Mouse (Mus musculus) left cerebral cortex, postnatal 10 days (tissue): ENCODE measurements at regions not wholly inside any gene's neighbourhood (a gene's known extent, or its start where the extent isn't known, plus 50 kb on each side); places are given as distances from the start of the nearest gene placed in this dataset.

Experiments used
- DNase-seq, 2 experiments: peaks; one replicate each; pipeline ENCODE4 v3.0.0; 2021 to 2022; ENCODE audit warnings: low spot score in 2 of 2, mixed read lengths in 1 of 2; ENCODE audit errors: extremely low spot score in 1 of 2
- intact Hi-C: fragments of 180-260 bp; cut with DNase I; formaldehyde crosslinking; loops from one replicate; pipeline ENCODE4 v1.15.1; 2025

- no peak for DNase-seq
- intact Hi-C loops = no loop called here
Observed at GRCm38 (mm10) chr1:185814901-185815300, 302.2 kb downstream of the Lyplal1 start.

GRCm38 (mm10) chr1:185819044-185819443 is 298.1 kb downstream of the Lyplal1 start:
- intact Hi-C loops = no loop called here
- no peak for DNase-seq

GRCm38 (mm10) chr1:185822241-185822640 is 294.9 kb downstream of the Lyplal1 start:
- intact Hi-C loops = no loop called here
- DNase-seq = no peak

- DNase-seq = no peak
- intact Hi-C loops = no loop called here
Observed at GRCm38 (mm10) chr1:185823226-185823625, 293.9 kb downstream of the Lyplal1 start.

GRCm38 (mm10) chr1:185823956-185824355 is 293.2 kb downstream of the Lyplal1 start:
- peak in 1 of 2 experiments; percentile 32 for DNase-seq
- intact Hi-C loops = no loop called here

- no peak for DNase-seq
- intact Hi-C loops = no loop called here
Observed at GRCm38 (mm10) chr1:185827986-185828385, 289.1 kb downstream of the Lyplal1 start.

GRCm38 (mm10) chr1:185828486-185828885 is 288.6 kb downstream of the Lyplal1 start:
- intact Hi-C loops = no loop called here
- DNase-seq = no peak

- no peak for DNase-seq
- intact Hi-C loops = no loop called here
Observed at GRCm38 (mm10) chr1:185832059-185832458, 285.1 kb downstream of the Lyplal1 start.

GRCm38 (mm10) chr1:185834171-185834570 is 282.9 kb downstream of the Lyplal1 start:
- intact Hi-C loops = no loop called here
- no peak for DNase-seq

- intact Hi-C loops = no loop called here
- no peak for DNase-seq
Observed at GRCm38 (mm10) chr1:185836632-185837281, 280.4 kb downstream of the Lyplal1 start.

- DNase-seq = peak in 1 of 2 experiments; percentile 32
- intact Hi-C loops = no loop called here
Observed at GRCm38 (mm10) chr1:185842481-185842880, 274.6 kb downstream of the Lyplal1 start.

GRCm38 (mm10) chr1:185847161-185847560 is 269.9 kb downstream of the Lyplal1 start:
- intact Hi-C loops = no loop called here
- DNase-seq = peak in 1 of 2 experiments; percentile 36

GRCm38 (mm10) chr1:185850590-185850989 is 266.5 kb downstream of the Lyplal1 start:
- intact Hi-C loops = no loop called here
- no peak for DNase-seq

- DNase-seq = no peak
- intact Hi-C loops = no loop called here
Observed at GRCm38 (mm10) chr1:185851262-185851893, 265.7 kb downstream of the Lyplal1 start.

- intact Hi-C loops = no loop called here
- DNase-seq = no peak
Observed at GRCm38 (mm10) chr1:185861692-185862091, 255.4 kb downstream of the Lyplal1 start.

GRCm38 (mm10) chr1:185865945-185866344 is 251.2 kb downstream of the Lyplal1 start:
- peak in 1 of 2 experiments; percentile 33 for DNase-seq
- intact Hi-C loops = no loop called here

- intact Hi-C loops = no loop called here
- no peak for DNase-seq
Observed at GRCm38 (mm10) chr1:185866612-185867011, 250.5 kb downstream of the Lyplal1 start.

GRCm38 (mm10) chr1:185867018-185867417 is 250.1 kb downstream of the Lyplal1 start:
- intact Hi-C loops = no loop called here

GRCm38 (mm10) chr1:185868721-185869120 is 248.4 kb downstream of the Lyplal1 start:
- intact Hi-C loops = no loop called here
- DNase-seq = no peak

More at GRCm38 (mm10) chr1:185867018-185867417, 250.1 kb downstream of the Lyplal1 start:
- DNase-seq = no peak

- intact Hi-C loops = no loop called here
- DNase-seq = no peak
Observed at GRCm38 (mm10) chr1:185887031-185887430, 230.1 kb downstream of the Lyplal1 start.
